Mouse (Mus musculus) heart, postnatal 0 days (tissue): ENCODE measurements around the gene Zbtb32.

Experiments used
- CTCF ChIP-seq: IDR thresholded peaks from 2 replicates; pipeline ENCODE4 v1.5.1; 2016; ENCODE audit warnings: antibody characterized with exemption, control low read depth, low read depth
- EP300 ChIP-seq: IDR thresholded peaks from 2 replicates; pipeline ENCODE4 v1.6.1; 2016; ENCODE audit warnings: antibody characterized with exemption, low read depth

DNA sequence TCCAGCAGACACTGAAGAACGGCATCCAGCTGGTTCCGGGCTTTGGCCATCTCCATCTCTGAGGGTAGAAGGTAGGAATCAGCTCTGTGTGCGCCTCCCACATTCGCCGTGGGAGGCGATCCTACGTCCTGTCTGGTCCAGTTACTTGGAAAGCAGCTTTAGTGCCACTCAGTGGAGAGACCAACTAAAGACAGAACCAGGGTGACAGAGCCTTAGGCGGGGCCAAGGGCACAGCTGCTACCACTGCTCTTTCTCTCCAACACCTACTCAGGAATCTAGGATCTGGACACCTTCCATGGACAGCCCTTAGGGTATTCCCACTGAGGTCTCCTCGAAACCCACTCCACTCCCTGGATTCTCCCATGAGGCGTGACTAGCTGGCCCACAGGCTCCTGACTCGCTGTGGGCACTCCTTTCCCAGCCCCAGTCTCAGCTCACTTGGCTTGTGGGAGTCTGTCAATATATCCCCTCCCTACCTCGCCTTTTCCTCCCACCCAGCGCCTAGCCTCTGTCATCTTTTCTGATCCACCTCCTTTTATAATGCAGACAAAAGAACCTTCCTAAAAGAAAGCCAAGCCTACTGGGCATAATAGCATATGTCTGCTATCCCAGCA is 40.7 kb downstream of the Zbtb32 start:
- no peak for TF ChIP-seq EP300
- no peak for TF ChIP-seq CTCF
